Mouse (Mus musculus) adrenal gland, postnatal 4 days (tissue): Measurements from ENCODE around the gene Sgpp1. TPM values are rescaled to one million over a fixed set of nuclear protein-coding genes. Genes with fewer than 3 reads are reported as not detected.
"Not testable (repeated sequence)": the region's sequence is repeated elsewhere in the genome, so short reads cannot be mapped to it uniquely, and the experiment has no call there.

Source experiments
- DNase-seq, 2 experiments: peaks; one replicate each; pipeline ENCODE4 v3.0.0; 2021 to 2022; ENCODE audit warnings: low spot score in 2 of 2, mixed read lengths in 2 of 2
- total RNA-seq, 2 experiments: library from RNA; stranded (reverse); gene quantifications; 2 replicates each; pipeline ENCODE4 v1.2.3; 2021

Gene Sgpp1
- total RNA-seq, 2 experiments from 2014 or later: 62.7 to 65.8 TPM

- no peak for DNase-seq
Measured at GRCm38 (mm10) chr12:75698692-75699091, 36.8 kb downstream of the Sgpp1 start.

GRCm38 (mm10) chr12:75695845-75696244, 39.7 kb downstream of the Sgpp1 start:
- not testable (repeated sequence) for DNase-seq

GRCm38 (mm10) chr12:75689003-75689402, 46.5 kb downstream of the Sgpp1 start:
- DNase-seq: no peak

GRCm38 (mm10) chr12:75687314-75687713, 48.2 kb downstream of the Sgpp1 start:
- no peak for DNase-seq

- not testable (repeated sequence) for DNase-seq
Measured at GRCm38 (mm10) chr12:75684026-75684425, 51.5 kb downstream of the Sgpp1 start.

GRCm38 (mm10) chr12:75683598-75683997, 51.9 kb downstream of the Sgpp1 start:
- no peak for DNase-seq

GRCm38 (mm10) chr12:75682842-75683241, 52.7 kb downstream of the Sgpp1 start:
- DNase-seq: no peak

- no peak for DNase-seq
Measured at GRCm38 (mm10) chr12:75681101-75681500, 54.4 kb downstream of the Sgpp1 start.

- DNase-seq: no peak
Measured at GRCm38 (mm10) chr12:75678393-75678792, 57.1 kb downstream of the Sgpp1 start.

GRCm38 (mm10) chr12:75672630-75673029, 62.9 kb downstream of the Sgpp1 start:
- DNase-seq: no peak

GRCm38 (mm10) chr12:75671759-75672315, 63.7 kb downstream of the Sgpp1 start:
- DNase-seq: no peak

- DNase-seq: no peak
Measured at GRCm38 (mm10) chr12:75670611-75671010, 64.9 kb downstream of the Sgpp1 start.

GRCm38 (mm10) chr12:75669258-75670106, 66.0 kb downstream of the Sgpp1 start, which contains the start of gene Wdr89:
TSS of gene Wdr89 (minus strand) at chr12:75669537.
- DNase-seq: peak; percentile 88 to 97

GRCm38 (mm10) chr12:75668916-75669257, 66.6 kb downstream of the Sgpp1 start:
- peak in 1 of 2 experiments; percentile 10 for DNase-seq

GRCm38 (mm10) chr12:75668221-75668620, 67.3 kb downstream of the Sgpp1 start:
- DNase-seq: no peak

- DNase-seq: no peak
Measured at GRCm38 (mm10) chr12:75666939-75667338, 68.6 kb downstream of the Sgpp1 start.

GRCm38 (mm10) chr12:75664516-75664810, 71.1 kb downstream of the Sgpp1 start:
- no peak for DNase-seq

Other genes with a start within 250 kb of the Sgpp1 start
- gene Ppp2r5e, start 139.5 kb downstream of the Sgpp1 start, total RNA-seq: 10 to 100 TPM; 47.1 to 53.2 TPM
- gene Wdr89, start 66.2 kb downstream of the Sgpp1 start, total RNA-seq: 1 to 10 TPM; 7.8 to 8.5 TPM
- 10 to 100 TPM; 60.1 to 74.7 TPM for gene Syne2, start 82.4 kb upstream of the Sgpp1 start, total RNA-seq